Mouse (Mus musculus): Measurements from ENCODE around the gene Mcrip2. TPM values are rescaled to one million over a fixed set of nuclear protein-coding genes. Genes with fewer than 3 reads are reported as not detected.

Gene Mcrip2
- total and polyA plus RNA-seq, 3 experiments: 1.4 to 16.1 (median 1.7) TPM

DNA sequence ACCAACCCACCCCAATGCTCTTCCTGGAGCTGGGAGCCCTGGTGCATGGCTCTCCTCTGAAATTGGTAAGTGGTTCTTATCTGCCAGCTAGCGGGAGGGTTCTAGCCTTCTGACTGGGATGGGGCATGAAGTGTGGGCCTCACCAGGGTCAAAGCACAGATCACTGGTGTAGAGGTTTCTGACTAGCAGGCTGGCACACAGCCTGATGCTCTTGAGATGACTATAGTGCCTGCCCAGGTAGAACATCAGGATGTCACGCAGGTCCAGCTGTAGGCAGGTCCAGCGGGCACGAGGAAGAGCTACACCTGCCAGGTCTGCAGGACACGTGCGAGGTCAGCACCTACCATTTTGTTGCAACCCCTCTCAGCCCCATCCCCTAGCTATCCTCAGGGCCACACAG is 8.3 kb downstream of the Mcrip2 start:
- Histone ChIP-seq H3K9me3 (replicated peaks; ENCODE audit: low read length) (no peaks in the 10 kb centered on the region), H3K79me2 (replicated peaks; ENCODE audit: control insufficient read depth, extremely low read depth, insufficient read depth, poor library complexity, severe bottlenecking) (no peaks in the 10 kb centered on the region), H3K4me3 (replicated peaks in 1 of 3; ENCODE audit: low read depth in 2 of 3, low read length in 2 of 3, poor library complexity in 1 of 3) (peak overlapping the region in 2 of 3 experiments; percentile 70 to 86), H3K27me3 (replicated peaks) (peaks cover 7% of the 10 kb centered on the region), H3K9ac (ENCODE audit: insufficient read depth, low read depth) (peak overlapping the region; percentile 80; the same call in 1 of the 2 replicates), H3K4me2 (ENCODE audit: insufficient read depth, low read depth, poor library complexity, severe bottlenecking) (peak overlapping the region; percentile 35), H3K27ac (ENCODE audit: insufficient read depth, low read depth) (no peak overlapping the region), H3K36me3 (replicated peaks in 1 of 2; ENCODE audit: control insufficient read depth in 1 of 2, insufficient read depth in 1 of 2, low read length in 1 of 2) (peaks cover 12 to 27% of the 10 kb centered on the region in 2 experiments), H3K4me1 (ENCODE audit: control insufficient read depth in 1 of 2, insufficient read depth in 2 of 2) (peaks cover 9 to 25% of the 10 kb centered on the region in 2 experiments)
- dilution Hi-C loops (cut with MboI; ENCODE audit: extremely low pct_ligation_motif_present, extremely low pct_unique_long_range_greater_than_20kb, low sequenced_read_pairs) (no loop called here), in situ Hi-C loops (cut with MboI; ENCODE audit: low pct_ligation_motif_present, low pct_unique_long_range_greater_than_20kb, low sequenced_read_pairs) (no loop called here)
- DNase-seq (ENCODE audit: extremely low read depth): no peak
- TF ChIP-seq PAX5 (IDR thresholded peaks at IDR 0.05; ENCODE audit: low read length): no peak
- no peak for TF ChIP-seq UBTF (IDR thresholded peaks at IDR 0.05; ENCODE audit: low read depth, low read length)
- TF ChIP-seq MYC (IDR thresholded peaks at IDR 0.05; ENCODE audit: low read depth, low read length): no peak
- TF ChIP-seq CHD2 (IDR thresholded peaks at IDR 0.05; ENCODE audit: low read length): no peak
- no peak for TF ChIP-seq POLR2A (IDR thresholded peaks at IDR 0.05; ENCODE audit: low read depth, low read length)
- TF ChIP-seq MAFK (IDR thresholded peaks at IDR 0.05; ENCODE audit: insufficient replicate concordance, low read length): no peak
- no peak for TF ChIP-seq SMC3 (IDR thresholded peaks at IDR 0.05; ENCODE audit: low read depth, low read length)
- TF ChIP-seq IRF4 (IDR thresholded peaks at IDR 0.05; ENCODE audit: low read depth, low read length): no peak
- TF ChIP-seq RAD21 (IDR thresholded peaks at IDR 0.05; ENCODE audit: low read depth, low read length): no peak
- no peak for TF ChIP-seq POLR2AphosphoS2 (IDR thresholded peaks at IDR 0.05; ENCODE audit: low read depth, low read length)
- TF ChIP-seq USF1 (IDR thresholded peaks at IDR 0.05; ENCODE audit: low read depth, low read length): no peak
- no peak for TF ChIP-seq JUN (IDR thresholded peaks at IDR 0.05; ENCODE audit: insufficient read depth, low read depth, low read length)
- TF ChIP-seq CTCF (conservative IDR thresholded peaks at IDR 0.05 in 1 of 2, IDR thresholded peaks at IDR 0.05 in 1 of 2; ENCODE audit: low read depth in 2 of 2, low read length in 2 of 2): no peak
- no peak for TF ChIP-seq TBP (conservative IDR thresholded peaks at IDR 0.05; ENCODE audit: low read depth, low read length)
- TF ChIP-seq ZMIZ1 (IDR thresholded peaks at IDR 0.05; ENCODE audit: low read depth, low read length): no peak
- no peak for TF ChIP-seq E2F4 (IDR thresholded peaks at IDR 0.05; ENCODE audit: insufficient replicate concordance, low read depth, low read length)
- no peak for TF ChIP-seq ETS1 (conservative IDR thresholded peaks at IDR 0.05; ENCODE audit: low read depth, low read length)
- TF ChIP-seq MAZ (IDR thresholded peaks at IDR 0.05; ENCODE audit: low read depth, low read length): no peak

DNA sequence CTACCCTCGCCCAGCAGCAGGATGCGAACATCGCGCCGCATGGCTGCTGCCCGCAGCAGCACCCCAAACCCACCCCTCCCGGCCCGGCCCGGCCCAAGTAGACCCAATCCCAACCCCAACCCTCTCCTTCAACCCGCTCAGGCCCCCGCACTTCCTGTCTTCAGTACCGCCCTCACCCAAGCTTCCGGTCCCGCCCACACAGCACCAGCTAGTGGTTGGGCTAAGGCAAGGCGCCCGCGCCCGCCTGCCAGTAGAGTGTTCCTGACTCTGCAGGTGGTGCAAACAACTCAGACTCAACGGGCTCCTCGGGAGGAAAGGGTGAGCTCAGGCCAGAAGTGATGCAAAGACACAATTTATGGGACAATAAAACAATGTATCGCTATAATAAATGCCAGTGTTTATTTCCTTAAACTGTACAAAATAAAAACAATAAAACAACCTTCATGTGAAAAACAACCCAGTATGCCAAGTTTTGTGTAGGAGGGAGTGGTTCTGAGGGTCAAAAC is 24.1 kb downstream of the Mcrip2 start, which contains the start of gene Rhot2:
Gene Rhot2 (minus strand): TSS at position 456 of the 506 bp plus-strand sequence.
- peaks cover 14% of the 10 kb centered on the region for H3K79me2 ChIP-seq (replicated peaks; ENCODE audit: control insufficient read depth, extremely low read depth, insufficient read depth, poor library complexity, severe bottlenecking)
- peaks cover 12 to 15% of the 10 kb centered on the region in 2 experiments for H3K4me1 ChIP-seq (ENCODE audit: control insufficient read depth in 1 of 2, insufficient read depth in 2 of 2)
- peak within 1 kb of the TSS; percentile 71 to 93 (median 77) for H3K4me3 ChIP-seq (replicated peaks in 1 of 3; ENCODE audit: low read depth in 2 of 3, low read length in 2 of 3, poor library complexity in 1 of 3)
- H3K27ac ChIP-seq (ENCODE audit: insufficient read depth, low read depth): peak within 1 kb of the TSS; percentile 54
- H3K9ac ChIP-seq (ENCODE audit: insufficient read depth, low read depth): peak within 1 kb of the TSS; percentile 83
- DNase-seq (ENCODE audit: extremely low read depth): peak; percentile 95
- in situ Hi-C loops (cut with MboI; ENCODE audit: low pct_ligation_motif_present, low pct_unique_long_range_greater_than_20kb, low sequenced_read_pairs): no loop called here
- dilution Hi-C loops (cut with MboI; ENCODE audit: extremely low pct_ligation_motif_present, extremely low pct_unique_long_range_greater_than_20kb, low sequenced_read_pairs): no loop called here
- H3K36me3 ChIP-seq (replicated peaks in 1 of 2; ENCODE audit: control insufficient read depth in 1 of 2, insufficient read depth in 1 of 2, low read length in 1 of 2): peaks cover 59 to 84% of the 10 kb centered on the region in 2 experiments
- no peaks in the 10 kb centered on the region for H3K27me3 ChIP-seq (replicated peaks)
- H3K4me2 ChIP-seq (ENCODE audit: insufficient read depth, low read depth, poor library complexity, severe bottlenecking): peak within 1 kb of the TSS; percentile 71
- H3K9me3 ChIP-seq (replicated peaks; ENCODE audit: low read length): no peaks in the 10 kb centered on the region
- TF ChIP-seq SMC3 (IDR thresholded peaks at IDR 0.05; ENCODE audit: low read depth, low read length) (0 out of 2 replicates have a peak, but pooled peaks have one; percentile 6), RAD21 (IDR thresholded peaks at IDR 0.05; ENCODE audit: low read depth, low read length) (no peak; the same call in 1 of the 2 replicates), CHD2 (IDR thresholded peaks at IDR 0.05; ENCODE audit: low read length) (no peak), ZKSCAN1 (IDR thresholded peaks at IDR 0.05; ENCODE audit: borderline replicate concordance, low read depth, low read length) (no peak), CHD1 (IDR thresholded peaks at IDR 0.05; ENCODE audit: low read depth, low read length) (no peak), POLR2A (IDR thresholded peaks at IDR 0.05; ENCODE audit: low read depth, low read length) (peak; percentile 92), UBTF (IDR thresholded peaks at IDR 0.05; ENCODE audit: low read depth, low read length) (no peak), ZC3H11A (IDR thresholded peaks at IDR 0.05; ENCODE audit: low read depth, low read length) (no peak), ELF1 (IDR thresholded peaks at IDR 0.05; ENCODE audit: low read depth, low read length) (peak; percentile 88), TCF12 (IDR thresholded peaks at IDR 0.05; ENCODE audit: low read depth, low read length) (peak; percentile 85), ETS1 (conservative IDR thresholded peaks at IDR 0.05; ENCODE audit: low read depth, low read length) (no peak), BHLHE40 (IDR thresholded peaks at IDR 0.05; ENCODE audit: low read depth, low read length) (peak; percentile 16; the same call in 1 of the 2 replicates), ZMIZ1 (IDR thresholded peaks at IDR 0.05; ENCODE audit: low read depth, low read length) (peak; percentile 82), USF1 (IDR thresholded peaks at IDR 0.05; ENCODE audit: low read depth, low read length) (no peak), MAZ (IDR thresholded peaks at IDR 0.05; ENCODE audit: low read depth, low read length) (peak; percentile 91), MAX (IDR thresholded peaks at IDR 0.05; ENCODE audit: low read length) (peak; percentile 61), IRF4 (IDR thresholded peaks at IDR 0.05; ENCODE audit: low read depth, low read length) (peak; percentile 49; the same call in 1 of the 2 replicates), MYC (IDR thresholded peaks at IDR 0.05; ENCODE audit: low read depth, low read length) (no peak), JUN (IDR thresholded peaks at IDR 0.05; ENCODE audit: insufficient read depth, low read depth, low read length) (no peak), TBP (conservative IDR thresholded peaks at IDR 0.05; ENCODE audit: low read depth, low read length) (peak; percentile 75; the same call in 1 of the 2 replicates), GABPA (IDR thresholded peaks at IDR 0.05; ENCODE audit: insufficient replicate concordance, low read depth, low read length) (no peak), NELFE (IDR thresholded peaks at IDR 0.05; ENCODE audit: low read depth, low read length) (peak; percentile 93), MEF2A (IDR thresholded peaks at IDR 0.05; ENCODE audit: borderline replicate concordance, low read depth, low read length) (0 out of 2 replicates have a peak, but pooled peaks have one; percentile 29), USF2 (conservative IDR thresholded peaks at IDR 0.05; ENCODE audit: low read depth, low read length) (no peak)
